Mouse (Mus musculus) liver, embryonic 13.5 days (tissue): ENCODE measurements around the gene Polr2e. TPM values are rescaled to one million over a fixed set of nuclear protein-coding genes. Genes with fewer than 3 reads are reported as not detected.

Source experiments
- ATAC-seq: fragments of 200-750 bp; cut with Nextera tagmentation; 2 replicates; pipeline ENCODE4 v1.8.0; 2017; ENCODE audit warnings: low read depth, mild to moderate bottlenecking, moderate number of reproducible peaks, moderate library complexity
- DNase-seq: peaks from one replicate; pipeline ENCODE4 v3.0.0; 2022
- H3K27ac ChIP-seq: fragments of 300-500 bp; sonication (generic); 2 replicates; pipeline ENCODE4 v1.5.1; 2015; ENCODE audit warnings: moderate library complexity, mild to moderate bottlenecking, inconsistent platforms
- H3K27me3 ChIP-seq: fragments of 300-500 bp; sonication (generic); 2 replicates; pipeline ENCODE4 v1.6.1; 2015; ENCODE audit warnings: mild to moderate bottlenecking, inconsistent platforms
- H3K36me3 ChIP-seq: fragments of 300-500 bp; sonication (generic); 2 replicates; pipeline ENCODE4 v1.6.1; 2015; ENCODE audit warnings: mild to moderate bottlenecking, inconsistent platforms
- H3K4me1 ChIP-seq: fragments of 300-500 bp; sonication (generic); replicated peaks from 2 replicates; pipeline ENCODE4 v1.6.1; 2015; ENCODE audit warnings: inconsistent platforms
- H3K4me2 ChIP-seq: fragments of 300-500 bp; sonication (generic); 2 replicates; pipeline ENCODE4 v1.6.1; 2015; ENCODE audit warnings: inconsistent platforms, mild to moderate bottlenecking, moderate library complexity
- H3K4me3 ChIP-seq: fragments of 300-500 bp; sonication (generic); replicated peaks from 2 replicates; pipeline ENCODE4 v1.5.1; 2015; ENCODE audit warnings: mild to moderate bottlenecking, inconsistent platforms
- H3K9ac ChIP-seq: fragments of 300-500 bp; sonication (generic); 2 replicates; pipeline ENCODE4 v1.6.1; 2015; ENCODE audit warnings: mild to moderate bottlenecking, inconsistent platforms
- H3K9me3 ChIP-seq: fragments of 300-500 bp; sonication (generic); replicated peaks from 2 replicates; pipeline ENCODE4 v1.6.1; 2016; ENCODE audit warnings: inconsistent platforms
- WGBS: fragments of 180-500 bp; shearing (Covaris S2); methylation state at CpG from one replicate; pipeline ENCODE4 v1.1.7; 2015; ENCODE audit not compliant: insufficient replicate concordance; 5-methylcytosine and 5-hydroxymethylcytosine counted together
- polyA plus RNA-seq: library from polyadenylated mRNA; unstranded; fragments of >200 nt; fragmentation: Nextera tagmentation; extraction: Ambion mirVana; gene quantifications from 2 replicates; pipeline ENCODE4 v1.2.1, GENCODE M21; 2015

Polr2e gene
- polyA plus RNA-seq = 120 and 122 TPM in 2 replicates

DNA sequence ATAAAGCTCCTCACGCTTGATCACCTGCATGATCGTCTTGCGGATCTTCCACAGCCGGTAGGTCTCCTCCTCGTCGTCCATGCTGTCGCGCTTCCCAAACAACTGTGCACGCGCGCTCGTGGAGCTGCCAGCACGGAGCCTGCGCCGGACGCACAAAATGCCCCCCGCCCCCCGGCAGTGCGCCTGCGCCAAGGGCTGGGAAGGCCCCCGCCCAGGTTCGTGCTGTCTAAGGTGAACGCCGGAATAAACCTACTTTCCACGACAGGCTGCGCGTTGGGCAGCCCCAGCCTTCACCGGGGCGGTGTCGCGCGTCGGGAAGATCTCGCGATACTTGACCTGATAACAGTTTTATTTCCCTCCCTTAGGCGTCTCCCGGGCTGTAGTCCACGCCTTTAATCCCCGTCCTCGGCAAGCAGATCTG is at the start of gene Polr2e:
Gene Polr2e, minus strand, starts transcription at position 237 of the 421 bp plus-strand sequence.
- peak within 1 kb of the TSS; percentile 93 for H3K9ac ChIP-seq
- peak within 1 kb of the TSS; percentile 81 for H3K27ac ChIP-seq
- no peaks in the 10 kb centered on the region for H3K9me3 ChIP-seq
- peak within 1 kb of the TSS; percentile 86 for H3K4me3 ChIP-seq
- peak within 1 kb of the TSS; percentile 93 for H3K4me2 ChIP-seq
- ATAC-seq = peak; percentile 95
- peaks cover 39% of the 10 kb centered on the region for H3K4me1 ChIP-seq
- peaks cover 39% of the 10 kb centered on the region for H3K36me3 ChIP-seq
- no peaks in the 10 kb centered on the region for H3K27me3 ChIP-seq
- under 1% methylated on average over 40 of the region's 40 CpGs for WGBS
- DNase-seq = peak; percentile 97

DNA sequence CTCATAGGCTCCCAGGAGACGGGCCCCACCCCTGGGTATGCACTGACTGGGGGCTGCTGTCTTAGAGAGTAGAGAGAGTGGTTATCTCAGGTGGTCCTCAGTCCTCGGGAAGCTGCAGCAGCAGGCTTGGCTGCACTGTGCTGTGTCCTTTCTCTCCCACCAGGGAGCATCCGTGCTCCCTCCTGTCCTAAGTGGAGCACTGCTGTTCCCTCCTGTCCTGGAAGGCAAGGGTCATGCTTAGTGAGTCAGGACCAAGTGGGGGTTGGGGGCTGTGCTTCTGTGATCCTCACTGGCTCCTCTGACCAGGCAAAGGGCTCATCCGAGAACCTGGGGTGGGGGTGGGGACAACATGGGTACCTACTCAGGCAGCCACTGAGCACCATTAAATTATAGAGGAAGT is 49.6 kb upstream of the Polr2e start:
- Histone ChIP-seq H3K9ac (no peak overlapping the region), H3K9me3 (no peaks in the 10 kb centered on the region), H3K27ac (peak overlapping the region; percentile 23; the same call in 1 of the 2 replicates), H3K36me3 (peaks cover 37% of the 10 kb centered on the region), H3K4me3 (no peak overlapping the region), H3K4me2 (no peak overlapping the region), H3K27me3 (no peaks in the 10 kb centered on the region), H3K4me1 (peaks cover 65% of the 10 kb centered on the region)
- ATAC-seq (0 out of 2 replicates have a peak, but pooled peaks have one; percentile 16), DNase-seq (no peak)
- 57% methylated on average over 4 of the region's 4 CpGs for WGBS

DNA sequence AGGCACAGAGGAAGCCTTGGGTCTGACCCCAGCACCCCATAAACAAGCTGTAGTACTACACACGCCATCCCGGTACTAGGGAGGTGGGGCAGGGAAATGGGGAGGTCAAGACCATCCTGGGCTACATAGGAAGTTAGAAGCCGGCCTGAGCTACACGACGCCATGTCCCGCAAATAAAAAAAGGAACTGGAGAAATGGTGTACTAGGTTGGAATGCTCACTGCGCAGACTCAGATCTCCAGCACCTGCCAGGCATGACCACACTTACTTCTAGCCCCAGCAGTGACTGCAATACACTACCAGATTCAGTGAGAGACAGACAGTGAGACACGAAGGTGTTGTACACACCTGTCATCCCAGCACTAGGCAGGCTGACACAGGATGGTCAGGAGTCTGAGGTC is 47.9 kb upstream of the Polr2e start:
- Histone ChIP-seq H3K9me3 (no peaks in the 10 kb centered on the region), H3K9ac (no peak overlapping the region), H3K36me3 (peaks cover 44% of the 10 kb centered on the region), H3K4me2 (no peak overlapping the region), H3K27ac (peak overlapping the region; percentile 65), H3K27me3 (no peaks in the 10 kb centered on the region), H3K4me1 (peaks cover 64% of the 10 kb centered on the region), H3K4me3 (no peak overlapping the region)
- WGBS = 62% methylated on average over 8 of the region's 8 CpGs
- ATAC-seq = no peak
- DNase-seq = no peak

DNA sequence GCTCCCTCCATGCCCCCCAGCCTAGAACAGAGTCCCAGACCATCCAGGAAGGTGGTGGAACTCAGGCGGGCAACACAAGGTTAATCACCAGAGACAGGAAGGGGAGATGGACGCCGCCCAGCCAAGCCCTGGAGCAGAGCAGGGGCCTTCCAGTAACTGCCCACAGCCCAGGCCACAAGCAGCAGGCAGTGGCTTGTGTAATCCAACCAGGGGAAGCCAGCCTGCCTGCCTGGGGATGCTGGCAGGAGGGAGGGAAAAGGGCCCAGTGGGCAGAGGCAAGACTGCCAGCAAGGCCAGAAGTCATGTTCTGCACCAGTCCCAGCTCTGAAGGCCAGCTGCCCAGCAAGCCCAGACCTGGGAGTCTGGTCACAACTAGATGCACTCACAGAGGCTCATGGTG is 47.3 kb upstream of the Polr2e start:
- no peak overlapping the region for H3K4me3 ChIP-seq
- peak overlapping the region; percentile 65 for H3K27ac ChIP-seq
- H3K36me3 ChIP-seq = peaks cover 50% of the 10 kb centered on the region
- no peak overlapping the region for H3K4me2 ChIP-seq
- no peaks in the 10 kb centered on the region for H3K9me3 ChIP-seq
- peak overlapping the region; percentile 46 for H3K9ac ChIP-seq
- H3K4me1 ChIP-seq = peaks cover 68% of the 10 kb centered on the region
- ATAC-seq (0 out of 2 replicates have a peak, but pooled peaks have one; percentile 9), DNase-seq (no peak)
- H3K27me3 ChIP-seq = no peaks in the 10 kb centered on the region
- 41% methylated on average over 3 of the region's 3 CpGs for WGBS

DNA sequence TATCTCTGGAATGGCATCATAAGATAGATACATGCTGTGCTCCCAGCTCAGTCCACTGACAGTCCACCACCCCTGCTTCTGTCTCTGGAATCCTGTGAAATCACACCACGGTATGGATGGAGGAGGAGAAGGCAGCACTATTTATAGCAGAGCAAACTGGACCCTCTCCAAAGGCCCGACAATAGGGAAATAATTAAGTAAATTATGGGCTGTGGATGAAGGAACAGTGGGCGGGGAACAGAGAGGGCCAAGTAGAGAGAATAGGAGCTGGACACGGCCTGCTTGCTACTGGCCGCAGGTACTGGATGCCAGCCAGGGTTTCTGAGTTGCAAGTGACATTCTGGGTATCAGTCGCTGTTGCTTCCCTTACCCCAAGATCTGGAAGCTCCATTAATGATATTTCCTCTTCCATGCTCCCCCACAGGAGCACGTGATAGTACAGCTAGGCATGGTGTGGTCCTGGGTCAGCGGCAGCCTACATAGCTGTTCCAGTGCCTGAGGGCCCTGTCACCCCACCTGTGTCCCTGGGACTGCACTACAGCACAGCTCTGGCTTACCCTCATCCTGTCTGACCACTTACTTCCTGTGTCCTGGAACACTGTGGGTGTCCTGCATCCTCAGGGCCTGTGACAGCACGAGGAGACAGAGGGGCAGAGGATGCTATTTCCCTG is 45.4 kb upstream of the Polr2e start:
- no peak for DNase-seq
- peaks cover 72% of the 10 kb centered on the region for H3K4me1 ChIP-seq
- H3K36me3 ChIP-seq = peaks cover 59% of the 10 kb centered on the region
- H3K4me2 ChIP-seq = no peak overlapping the region
- no peaks in the 10 kb centered on the region for H3K9me3 ChIP-seq
- ATAC-seq = no peak
- WGBS = 86% methylated on average over 9 of the region's 9 CpGs
- H3K4me3 ChIP-seq = no peak overlapping the region
- peak overlapping the region; percentile 40 for H3K27ac ChIP-seq
- no peak overlapping the region for H3K9ac ChIP-seq
- H3K27me3 ChIP-seq = no peaks in the 10 kb centered on the region

DNA sequence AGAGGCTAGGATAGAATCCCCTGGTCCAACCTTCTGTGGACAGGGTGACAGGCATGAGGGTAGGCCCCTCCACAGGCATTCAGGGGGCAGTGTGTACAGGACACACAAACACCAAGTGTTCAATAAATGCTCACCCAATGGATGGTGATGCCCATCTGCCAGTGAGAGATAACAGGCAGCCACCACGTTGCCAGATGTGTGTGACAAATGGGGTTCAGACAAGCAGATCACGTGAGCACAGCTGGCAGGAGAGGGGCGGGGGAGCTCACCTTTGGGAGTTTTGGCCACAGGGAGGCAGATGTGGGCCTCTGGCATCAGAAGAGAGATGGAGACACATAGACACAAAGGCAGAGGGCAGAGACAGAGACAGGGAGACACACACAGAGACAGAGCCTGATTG is 41.5 kb upstream of the Polr2e start:
- H3K36me3 ChIP-seq = peaks cover 83% of the 10 kb centered on the region
- H3K4me2 ChIP-seq = peak overlapping the region; percentile 66
- 14% methylated on average over 3 of the region's 3 CpGs for WGBS
- DNase-seq (peak; percentile 90), ATAC-seq (peak; percentile 94)
- peak overlapping the region; percentile 36 for H3K4me3 ChIP-seq
- peak overlapping the region; percentile 66 for H3K9ac ChIP-seq
- H3K9me3 ChIP-seq = no peaks in the 10 kb centered on the region
- H3K27ac ChIP-seq = peak overlapping the region; percentile 94
- H3K27me3 ChIP-seq = no peaks in the 10 kb centered on the region
- H3K4me1 ChIP-seq = peaks cover 70% of the 10 kb centered on the region

DNA sequence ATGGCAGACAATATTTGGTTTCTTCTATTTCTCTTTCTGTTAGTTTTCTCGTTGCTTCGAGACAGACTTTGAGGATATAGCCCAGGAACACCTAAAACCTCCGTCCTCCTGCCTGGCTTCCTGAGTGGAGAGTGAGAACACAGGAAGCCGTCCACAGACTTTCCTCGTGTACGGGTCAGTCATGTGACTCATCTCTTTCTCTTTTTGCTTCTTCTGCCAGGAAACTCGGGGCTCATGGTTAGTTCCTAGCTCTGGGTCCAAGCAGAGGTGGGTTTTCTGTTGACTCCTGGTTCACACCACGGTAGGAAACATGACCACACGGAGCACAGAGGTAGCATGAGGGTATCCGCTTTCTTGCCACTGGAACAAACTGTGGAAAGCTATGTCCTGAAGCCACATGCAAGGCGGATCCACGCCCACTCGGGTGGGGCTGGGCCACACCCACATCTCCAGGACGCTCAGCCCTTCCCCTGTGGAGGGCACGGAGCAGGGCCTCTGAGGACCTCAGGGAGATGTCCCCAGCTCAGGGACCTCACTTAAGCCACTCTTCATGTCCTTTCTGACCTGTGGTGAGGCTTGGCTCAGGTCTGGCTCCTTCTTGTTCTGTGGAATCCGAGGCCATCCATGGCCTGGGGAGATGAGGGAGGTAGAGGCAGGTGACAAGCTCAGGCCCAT is 40.9 kb upstream of the Polr2e start:
- Histone ChIP-seq H3K4me3 (peak overlapping the region; percentile 36), H3K4me1 (peaks cover 75% of the 10 kb centered on the region), H3K27ac (peak overlapping the region; percentile 94), H3K9ac (peak overlapping the region; percentile 66), H3K4me2 (peak overlapping the region; percentile 66), H3K36me3 (peaks cover 80% of the 10 kb centered on the region), H3K27me3 (no peaks in the 10 kb centered on the region), H3K9me3 (no peaks in the 10 kb centered on the region)
- ATAC-seq (peak; percentile 89), DNase-seq (peak; percentile 75)
- WGBS = 48% methylated on average over 16 of the region's 16 CpGs

DNA sequence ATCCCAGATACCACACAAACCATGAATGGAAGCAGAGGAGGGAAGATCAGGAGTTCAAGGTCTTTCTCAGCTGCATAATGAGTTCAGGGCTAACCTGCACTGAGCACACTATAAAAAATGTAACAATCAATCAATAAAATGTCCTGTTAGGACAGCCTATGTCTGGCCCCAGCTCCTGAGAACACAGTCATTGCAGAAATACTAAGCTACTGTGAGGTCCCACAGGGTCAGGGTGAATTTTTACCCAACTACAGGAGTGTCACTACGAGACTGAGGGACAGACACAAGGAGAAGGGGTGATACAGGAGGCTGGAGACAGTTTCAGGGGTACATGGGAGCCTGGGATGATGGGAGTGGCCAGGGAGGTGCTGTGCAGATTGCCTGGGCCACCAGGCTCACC is 38.8 kb upstream of the Polr2e start:
- ATAC-seq (no peak), DNase-seq (no peak)
- Histone ChIP-seq H3K27me3 (no peaks in the 10 kb centered on the region), H3K27ac (peak overlapping the region; percentile 50), H3K9me3 (no peaks in the 10 kb centered on the region), H3K4me2 (no peak overlapping the region), H3K4me1 (peaks cover 90% of the 10 kb centered on the region), H3K36me3 (peaks cover 58% of the 10 kb centered on the region), H3K4me3 (no peak overlapping the region), H3K9ac (no peak overlapping the region)
- WGBS = 93% methylated on average over 1 of the region's 1 CpGs

DNA sequence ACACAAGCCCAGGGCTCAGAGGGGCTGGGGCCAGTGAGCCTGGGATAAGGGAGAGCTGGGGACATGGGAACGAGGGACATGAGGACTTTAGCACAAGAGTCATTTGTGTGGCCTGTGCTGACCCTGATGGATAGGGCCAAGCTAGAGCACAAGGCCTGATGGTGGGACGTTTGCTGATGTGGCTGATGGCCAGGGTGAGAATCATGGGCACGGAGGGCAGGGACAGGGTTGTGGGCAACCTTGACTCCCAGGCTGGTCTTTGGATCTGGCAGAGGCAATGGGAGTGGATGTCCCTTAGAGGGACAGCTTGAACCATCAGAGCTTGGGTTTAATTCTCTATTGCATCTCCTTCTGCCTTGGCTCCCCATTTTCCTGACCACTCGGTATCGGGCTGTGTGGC is 37.7 kb upstream of the Polr2e start:
- H3K4me2 ChIP-seq = no peak overlapping the region
- no peak for DNase-seq
- WGBS = 86% methylated on average over 5 of the region's 5 CpGs
- no peak overlapping the region for H3K9ac ChIP-seq
- H3K36me3 ChIP-seq = peaks cover 52% of the 10 kb centered on the region
- H3K27ac ChIP-seq = 0 out of 2 replicates have a peak overlapping the region, but pooled peaks have one; percentile 6
- H3K4me3 ChIP-seq = no peak overlapping the region
- H3K27me3 ChIP-seq = no peaks in the 10 kb centered on the region
- ATAC-seq = no peak
- no peaks in the 10 kb centered on the region for H3K9me3 ChIP-seq
- H3K4me1 ChIP-seq = peaks cover 90% of the 10 kb centered on the region

DNA sequence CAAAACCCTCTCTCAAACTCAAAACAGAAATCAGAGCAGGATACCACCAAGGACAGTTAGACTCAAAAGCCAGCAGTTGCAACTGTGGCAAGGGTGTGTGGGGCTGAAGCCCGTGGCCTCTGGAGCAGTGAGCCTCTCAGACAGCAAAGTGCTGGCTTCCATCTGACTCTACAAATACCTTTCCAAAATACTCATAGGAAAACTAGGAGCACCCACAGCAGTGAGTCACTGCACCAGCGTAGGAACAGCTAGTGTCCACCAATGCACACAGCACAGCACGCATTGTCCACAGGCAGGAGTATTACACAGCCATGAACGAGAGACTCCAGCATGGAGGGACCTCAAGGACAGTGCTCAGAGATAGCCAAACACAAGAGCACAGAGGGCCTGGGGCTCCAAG is 36.8 kb upstream of the Polr2e start:
- peaks cover 90% of the 10 kb centered on the region for H3K4me1 ChIP-seq

DNA sequence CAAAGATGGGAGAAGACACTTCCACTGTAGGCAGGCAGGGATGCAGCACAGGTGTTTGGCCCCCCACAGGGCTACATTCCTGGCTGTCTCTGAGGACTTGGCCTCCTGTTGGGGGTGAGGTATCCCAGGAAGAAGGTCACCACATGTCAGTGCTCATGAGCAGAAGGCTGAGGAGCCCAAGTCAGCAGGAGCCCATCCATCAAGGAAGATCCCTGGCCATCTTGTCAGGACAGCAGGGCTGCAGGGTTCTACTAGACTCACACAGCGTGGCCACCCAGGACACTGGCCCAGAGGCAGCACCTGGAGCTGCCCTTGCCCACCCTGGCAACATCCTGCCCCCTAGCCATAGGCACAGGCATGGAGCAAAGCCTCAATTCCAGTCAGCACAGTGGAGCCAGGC is 36.3 kb upstream of the Polr2e start:
- ATAC-seq = no peak
- no peak for DNase-seq
- peaks cover 45% of the 10 kb centered on the region for H3K36me3 ChIP-seq
- H3K27ac ChIP-seq = peak overlapping the region; percentile 68; the same call in 1 of the 2 replicates
- H3K4me2 ChIP-seq = no peak overlapping the region
- H3K4me3 ChIP-seq = no peak overlapping the region
- H3K4me1 ChIP-seq = peaks cover 90% of the 10 kb centered on the region
- no peaks in the 10 kb centered on the region for H3K27me3 ChIP-seq
- H3K9me3 ChIP-seq = no peaks in the 10 kb centered on the region
- WGBS = 76% methylated on average over 1 of the region's 1 CpGs
- H3K9ac ChIP-seq = no peak overlapping the region

More for the DNA sequence above, 36.8 kb upstream of the Polr2e start:
- Histone ChIP-seq H3K4me3 (no peak overlapping the region), H3K9ac (no peak overlapping the region), H3K27ac (peak overlapping the region; percentile 68), H3K9me3 (no peaks in the 10 kb centered on the region), H3K4me2 (no peak overlapping the region), H3K36me3 (peaks cover 47% of the 10 kb centered on the region), H3K27me3 (no peaks in the 10 kb centered on the region)
- no peak for DNase-seq
- no peak for ATAC-seq
- 88% methylated on average over 4 of the region's 4 CpGs for WGBS
